ENCODE assay signal across 25 mouse cellular contexts in the genomic region with DNA sequence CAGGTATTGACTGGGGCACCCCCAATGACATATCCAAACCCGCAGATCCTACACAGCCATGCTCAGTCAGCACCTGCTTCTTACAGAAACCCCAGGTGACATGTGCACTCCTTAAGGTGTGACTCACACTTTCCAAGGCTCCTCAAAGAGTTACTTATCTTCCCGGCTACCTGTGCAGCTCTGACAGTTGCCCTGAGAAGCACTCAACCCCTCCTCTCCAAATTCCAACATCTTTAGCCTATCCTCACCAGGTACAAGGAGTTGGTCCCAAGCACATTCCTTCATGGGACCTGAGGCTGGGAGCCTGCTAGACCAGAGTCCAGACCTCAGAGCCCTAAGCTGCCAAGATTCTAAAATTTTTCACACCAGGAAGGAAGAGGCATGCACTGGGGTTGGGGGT. TPM values are rescaled to one million over a fixed set of nuclear protein-coding genes. Genes with fewer than 3 reads are reported as not detected.
A peak's percentile ranks its signal among the peaks of the same experiment; 100 is the strongest.
DNase-seq lines count a peak whose midpoint lies in the region; ATAC-seq and TF ChIP-seq lines count a peak whose summit lies in the region.
"Had no signal": no experiment of that assay in that cellular context is flagged by ENCODE, and none has a peak within 500 bp of the region (broad histone marks: within the 10 kb centered on the region; RNA-seq: fewer than 3 reads in every experiment).

No protein-coding gene starts in this region.

- DNase-seq in liver, postnatal 0 days = no peak
- DNase-seq in liver, embryonic 11.5 days (ENCODE audit: low spot score) = no peak
- no peak for DNase-seq in stomach, postnatal 0 days (ENCODE audit: low spot score)
- DNase-seq in lung, postnatal 0 days (ENCODE audit: low spot score) = peak; percentile 46
- DNase-seq in gastrocnemius, adult 8-10 months (ENCODE audit: low spot score in 2 of 2) = no peak
- DNase-seq in hindbrain, embryonic 11.5 days (ENCODE audit: low spot score) = no peak
- DNase-seq: adrenal gland, adult 8-10 months; cerebellum, adult 11 months; cerebellum, adult 9-10 months; cerebellum, postnatal 36 days; gastrocnemius, postnatal 10 days; kidney, adult 11 months; kidney, postnatal 14 days; thymus, postnatal 14 days had no signal

- WGBS in liver, postnatal 0 days (ENCODE audit: insufficient replicate concordance) = 76% methylated on average over 2 of the region's 2 CpGs
- WGBS in liver, embryonic 11.5 days = 86% methylated on average over 2 of the region's 2 CpGs
- WGBS in stomach, embryonic 16.5 days = 91% methylated on average over 2 of the region's 2 CpGs
- 77% methylated on average over 2 of the region's 2 CpGs for WGBS in stomach, postnatal 0 days
- WGBS in lung, postnatal 0 days = 72% methylated on average over 2 of the region's 2 CpGs
- 89% methylated on average over 2 of the region's 2 CpGs for WGBS in hindbrain, embryonic 11.5 days

- no peak for TF ChIP-seq CTCF in liver, postnatal 0 days (IDR thresholded peaks at IDR 0.05; ENCODE audit: low read depth)
- TF ChIP-seq CTCF in stomach, postnatal 0 days (IDR thresholded peaks at IDR 0.05; ENCODE audit: low read depth) = no peak
- TF ChIP-seq CTCF in lung, postnatal 0 days (IDR thresholded peaks at IDR 0.05) = no peak

- H3K4me3 ChIP-seq in liver, postnatal 0 days (ENCODE audit: low read depth, low read length) = no peak overlapping the region
- no peak overlapping the region for H3K4me3 ChIP-seq in liver, embryonic 11.5 days (ENCODE audit: low read depth, low read length)
- H3K4me3 ChIP-seq in stomach, embryonic 16.5 days (replicated peaks; ENCODE audit: low read length) = no peak overlapping the region
- no peak overlapping the region for H3K4me3 ChIP-seq in stomach, postnatal 0 days (ENCODE audit: low read depth, low read length)
- no peak overlapping the region for H3K4me3 ChIP-seq in lung, postnatal 0 days (ENCODE audit: low read depth, low read length)
- H3K4me3 ChIP-seq in hindbrain, embryonic 11.5 days (ENCODE audit: low read depth, low read length) = no peak overlapping the region
- H3K4me3 ChIP-seq: forebrain, embryonic 15.5 days; heart, embryonic 10.5 days; heart, embryonic 15.5 days; hindbrain, embryonic 12.5 days; left cerebral cortex, adult 2 months; limb, embryonic 12.5 days; midbrain, embryonic 12.5 days; neural tube, embryonic 13.5 days had no signal

- H3K9ac ChIP-seq in liver, postnatal 0 days (replicated peaks) = no peak overlapping the region
- H3K9ac ChIP-seq in liver, embryonic 11.5 days (ENCODE audit: low read depth, low read length) = no peak overlapping the region
- no peak overlapping the region for H3K9ac ChIP-seq in stomach, embryonic 16.5 days (ENCODE audit: low read length)
- no peak overlapping the region for H3K9ac ChIP-seq in stomach, postnatal 0 days (ENCODE audit: low read length)
- no peak overlapping the region for H3K9ac ChIP-seq in lung, postnatal 0 days (replicated peaks; ENCODE audit: low read depth)
- H3K9ac ChIP-seq in hindbrain, embryonic 11.5 days (ENCODE audit: low read depth, low read length) = no peak overlapping the region
- H3K9ac ChIP-seq: forebrain, embryonic 15.5 days; heart, embryonic 15.5 days; hindbrain, embryonic 12.5 days; limb, embryonic 12.5 days; midbrain, embryonic 12.5 days; neural tube, embryonic 13.5 days had no signal

- peak overlapping the region; percentile 35; the same call in 1 of the 2 replicates for H3K27ac ChIP-seq in liver, postnatal 0 days (ENCODE audit: low read depth)
- no peak overlapping the region for H3K27ac ChIP-seq in liver, embryonic 11.5 days (ENCODE audit: low read depth, low read length)
- H3K27ac ChIP-seq in stomach, embryonic 16.5 days (ENCODE audit: low read length) = peak overlapping the region; percentile 6; the same call in 1 of the 2 replicates
- H3K27ac ChIP-seq in stomach, postnatal 0 days (replicated peaks) = no peak overlapping the region
- H3K27ac ChIP-seq in lung, postnatal 0 days (ENCODE audit: low read length) = peak overlapping the region; percentile 51
- no peak overlapping the region for H3K27ac ChIP-seq in hindbrain, embryonic 11.5 days (ENCODE audit: low read depth, low read length)
- H3K27ac ChIP-seq: forebrain, embryonic 15.5 days; heart, embryonic 15.5 days; hindbrain, embryonic 12.5 days; hindbrain, postnatal 0 days; left cerebral cortex, adult 2 months; midbrain, embryonic 12.5 days; neural tube, embryonic 13.5 days had no signal

- H3K4me2 ChIP-seq in liver, postnatal 0 days (ENCODE audit: low read depth, low read length) = no peak overlapping the region
- H3K4me2 ChIP-seq in liver, embryonic 11.5 days = no peak overlapping the region
- H3K4me2 ChIP-seq in stomach, embryonic 16.5 days (ENCODE audit: low read depth, low read length) = no peak overlapping the region
- H3K4me2 ChIP-seq in stomach, postnatal 0 days (replicated peaks; ENCODE audit: low read depth) = no peak overlapping the region
- H3K4me2 ChIP-seq in lung, postnatal 0 days (replicated peaks; ENCODE audit: low read depth, low read length) = no peak overlapping the region
- H3K4me2 ChIP-seq in hindbrain, embryonic 11.5 days (replicated peaks; ENCODE audit: low read depth, low read length) = no peak overlapping the region
- H3K4me2 ChIP-seq: forebrain, embryonic 15.5 days; heart, embryonic 15.5 days; hindbrain, embryonic 12.5 days; limb, embryonic 12.5 days; midbrain, embryonic 12.5 days; neural tube, embryonic 13.5 days had no signal

- peaks cover 11% of the 10 kb centered on the region for H3K4me1 ChIP-seq in liver, postnatal 0 days (ENCODE audit: insufficient read depth)
- H3K4me1 ChIP-seq in liver, embryonic 11.5 days (replicated peaks; ENCODE audit: control insufficient read depth, insufficient read depth, low read length) = peaks cover 10% of the 10 kb centered on the region
- H3K4me1 ChIP-seq in stomach, embryonic 16.5 days (ENCODE audit: control insufficient read depth, insufficient read depth, low read length) = peaks cover 12% of the 10 kb centered on the region
- 0 out of 2 replicates have a peak, but pooled peaks cover 3% of the 10 kb centered on the region for H3K4me1 ChIP-seq in stomach, postnatal 0 days (replicated peaks; ENCODE audit: control insufficient read depth, insufficient read depth)
- peaks cover 18% of the 10 kb centered on the region for H3K4me1 ChIP-seq in lung, postnatal 0 days (ENCODE audit: insufficient read depth, low read depth, low read length)
- H3K4me1 ChIP-seq in hindbrain, embryonic 11.5 days (replicated peaks; ENCODE audit: control insufficient read depth, insufficient read depth, low read length) = no peaks in the 10 kb centered on the region
- H3K4me1 ChIP-seq: forebrain, embryonic 15.5 days; hindbrain, embryonic 12.5 days; midbrain, embryonic 12.5 days; neural tube, embryonic 13.5 days had no signal

- H3K36me3 ChIP-seq in liver, postnatal 0 days (replicated peaks; ENCODE audit: insufficient read depth, low read length) = no peaks in the 10 kb centered on the region
- H3K36me3 ChIP-seq in liver, embryonic 11.5 days (ENCODE audit: control insufficient read depth, insufficient read depth, low read length) = no peaks in the 10 kb centered on the region
- no peaks in the 10 kb centered on the region for H3K36me3 ChIP-seq in stomach, embryonic 16.5 days (ENCODE audit: control insufficient read depth, insufficient read depth, low read length)
- no peaks in the 10 kb centered on the region for H3K36me3 ChIP-seq in stomach, postnatal 0 days (ENCODE audit: control insufficient read depth, insufficient read depth, low read length)
- H3K36me3 ChIP-seq in lung, postnatal 0 days (ENCODE audit: insufficient read depth, low read length) = no peaks in the 10 kb centered on the region
- no peaks in the 10 kb centered on the region for H3K36me3 ChIP-seq in hindbrain, embryonic 11.5 days (ENCODE audit: control insufficient read depth, insufficient read depth, low read length)
- H3K36me3 ChIP-seq: forebrain, embryonic 15.5 days; G1E; heart, embryonic 10.5 days; heart, embryonic 15.5 days; hindbrain, embryonic 12.5 days; limb, embryonic 12.5 days; midbrain, embryonic 12.5 days; neural tube, embryonic 13.5 days had no signal

- no peaks in the 10 kb centered on the region for H3K9me3 ChIP-seq in liver, postnatal 0 days (ENCODE audit: low read length)
- no peaks in the 10 kb centered on the region for H3K9me3 ChIP-seq in liver, embryonic 11.5 days (ENCODE audit: control insufficient read depth, low read length)
- H3K9me3 ChIP-seq in stomach, embryonic 16.5 days (replicated peaks; ENCODE audit: control insufficient read depth, low read length) = no peaks in the 10 kb centered on the region
- H3K9me3 ChIP-seq in stomach, postnatal 0 days (ENCODE audit: control insufficient read depth, low read length) = no peaks in the 10 kb centered on the region
- H3K9me3 ChIP-seq in lung, postnatal 0 days (ENCODE audit: low read length) = no peaks in the 10 kb centered on the region
- no peaks in the 10 kb centered on the region for H3K9me3 ChIP-seq in hindbrain, embryonic 11.5 days (ENCODE audit: control insufficient read depth, low read length)
- H3K9me3 ChIP-seq: forebrain, embryonic 15.5 days; G1E; heart, embryonic 10.5 days; heart, embryonic 15.5 days; hindbrain, embryonic 12.5 days; limb, embryonic 12.5 days; midbrain, embryonic 12.5 days; neural tube, embryonic 13.5 days had no signal

- TF ChIP-seq EP300 in liver, postnatal 0 days (IDR thresholded peaks at IDR 0.05; ENCODE audit: low read depth) = no peak
- no peak for TF ChIP-seq EP300 in stomach, postnatal 0 days (optimal IDR thresholded peaks at IDR 0.05)
- peak; percentile 90 for TF ChIP-seq EP300 in lung, postnatal 0 days (IDR thresholded peaks at IDR 0.05)

- H3K27me3 ChIP-seq in liver, postnatal 0 days (ENCODE audit: insufficient read depth, low read length) = no peaks in the 10 kb centered on the region
- no peaks in the 10 kb centered on the region for H3K27me3 ChIP-seq in liver, embryonic 11.5 days (replicated peaks; ENCODE audit: control insufficient read depth, insufficient read depth, low read length)
- H3K27me3 ChIP-seq in stomach, embryonic 16.5 days (ENCODE audit: control insufficient read depth, insufficient read depth, low read length) = no peaks in the 10 kb centered on the region
- no peaks in the 10 kb centered on the region for H3K27me3 ChIP-seq in stomach, postnatal 0 days (ENCODE audit: control insufficient read depth, insufficient read depth, low read length)
- no peaks in the 10 kb centered on the region for H3K27me3 ChIP-seq in lung, postnatal 0 days (replicated peaks; ENCODE audit: insufficient read depth, low read length)
- H3K27me3 ChIP-seq in hindbrain, embryonic 11.5 days (ENCODE audit: control insufficient read depth, insufficient read depth, low read length) = no peaks in the 10 kb centered on the region
- H3K27me3 ChIP-seq: forebrain, embryonic 15.5 days; heart, embryonic 15.5 days; hindbrain, embryonic 12.5 days; limb, embryonic 12.5 days; midbrain, embryonic 12.5 days; neural tube, embryonic 13.5 days had no signal

- no peak for ATAC-seq in liver, postnatal 0 days
- ATAC-seq in liver, embryonic 11.5 days (replicated peaks; ENCODE audit: low FRiP score) = no peak
- 0 out of 2 replicates have a peak, but pooled peaks have one; percentile 31 for ATAC-seq in stomach, embryonic 16.5 days (ENCODE audit: insufficient read depth, low FRiP score)
- ATAC-seq in stomach, postnatal 0 days (ENCODE audit: low FRiP score, low TSS enrichment) = no peak
- ATAC-seq in lung, postnatal 0 days = peak; percentile 72
- ATAC-seq in hindbrain, embryonic 11.5 days (ENCODE audit: low FRiP score) = no peak
- ATAC-seq: forebrain, embryonic 15.5 days; hindbrain, postnatal 0 days had no signal

RNA-seq across cellular contexts. Expression of a gene that starts 20.0 kb away (rescaled TPM):
- 8.3 and 10.0 TPM in 2 replicates for polyA plus RNA-seq in liver, postnatal 0 days (2015; fragmentation: Nextera tagmentation; extraction: Ambion mirVana)
- polyA plus RNA-seq in liver, embryonic 11.5 days (2014; fragmentation: Nextera tagmentation; extraction: Ambion mirVana) = 10.2 and 12.9 TPM in 2 replicates
- polyA plus RNA-seq in stomach, embryonic 16.5 days (2015; fragmentation: Nextera tagmentation; extraction: Ambion mirVana) = 8.5 and 9.3 TPM in 2 replicates
- polyA plus RNA-seq in stomach, postnatal 0 days (2015; fragmentation: Nextera tagmentation; extraction: Ambion mirVana) = 2.9 and 3.0 TPM in 2 replicates
- 17.7 and 19.3 TPM in 2 replicates for polyA plus RNA-seq in lung, postnatal 0 days (2015; fragmentation: Nextera tagmentation; extraction: Ambion mirVana)
- 1 to 10 TPM; 2.2 to 5.6 (median 4.2) TPM for total RNA-seq in gastrocnemius, adult 8-10 months (2022)
- 3.1 and 5.0 TPM in 2 replicates for polyA plus RNA-seq in hindbrain, embryonic 11.5 days (2014; fragmentation: Nextera tagmentation; extraction: Ambion mirVana)

Comparison
In these comparisons a context has a peak if more than half of its experiments do, and no peak if none do; other contexts are left out.
1. ATAC-seq: peak in stomach, embryonic 16.5 days (single experiment) and lung, postnatal 0 days (single experiment); none in liver, postnatal 0 days (single experiment), liver, embryonic 11.5 days (single experiment), stomach, postnatal 0 days (single experiment) and hindbrain, embryonic 11.5 days (single experiment).
2. H3K27ac ChIP-seq: peak in liver, postnatal 0 days (single experiment), stomach, embryonic 16.5 days (single experiment) and lung, postnatal 0 days (single experiment); none in liver, embryonic 11.5 days (single experiment), stomach, postnatal 0 days (single experiment) and hindbrain, embryonic 11.5 days (single experiment).